8 mouse cellular contexts compared by ENCODE assay signal in the genomic region with DNA sequence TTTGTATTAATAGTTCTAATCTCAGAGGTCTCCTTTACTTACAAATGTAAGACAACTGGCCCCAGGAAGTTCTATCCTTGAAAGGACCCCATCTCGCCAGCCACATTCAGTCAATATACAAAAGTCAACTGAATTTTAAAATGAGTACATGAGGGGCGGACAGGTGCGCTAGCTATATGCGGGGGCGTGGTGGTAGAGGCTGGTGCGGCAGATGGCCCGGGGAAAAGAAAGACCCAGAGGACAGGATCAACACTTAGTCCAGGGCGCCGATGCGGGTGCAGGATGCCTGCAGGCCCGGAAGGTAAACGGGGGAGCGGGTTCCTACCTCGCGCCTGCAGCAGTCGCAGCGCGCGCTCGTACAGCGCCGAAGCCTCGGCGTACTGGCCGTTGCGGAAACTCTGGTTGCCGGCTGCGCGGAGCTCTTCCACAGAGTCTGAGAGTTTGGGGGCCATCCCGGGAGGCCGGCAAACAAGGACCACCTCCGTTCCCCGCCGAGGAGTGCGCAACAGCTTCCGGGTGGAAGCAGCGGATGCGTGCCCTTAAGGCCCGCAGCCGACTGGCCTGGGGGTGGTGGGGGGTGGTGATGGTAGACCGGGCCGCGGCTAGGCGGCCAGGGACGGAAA. TPM values are rescaled to one million over a fixed set of nuclear protein-coding genes. Genes with fewer than 3 reads are reported as not detected.
DNase-seq lines count a peak whose midpoint lies in the region; TF ChIP-seq lines count a peak whose summit lies in the region.

A gene (plus strand): TSS at position 181 of the 623 bp plus-strand sequence.

- H3K4me1 ChIP-seq in heart, embryonic 10.5 days: peaks cover 13% of the 10 kb centered on the region
- peaks cover 55% of the 10 kb centered on the region for H3K4me1 ChIP-seq in megakaryocyte, embryonic 14.5 days

- WGBS in heart, embryonic 10.5 days: under 1% methylated on average over 45 of the region's 45 CpGs

- no peak for TF ChIP-seq CTCF in brain, embryonic 14.5 days (IDR thresholded peaks at IDR 0.05; ENCODE audit: borderline replicate concordance, extremely low read depth, insufficient read depth, insufficient read length)

- no peak for TF ChIP-seq POLR2A in brain, embryonic 14.5 days (IDR thresholded peaks at IDR 0.05; ENCODE audit: borderline replicate concordance, extremely low read depth, insufficient read depth, insufficient read length, poor library complexity, severe bottlenecking)

- H3K36me3 ChIP-seq in heart, embryonic 10.5 days: peaks cover 13% of the 10 kb centered on the region
- peaks cover 39% of the 10 kb centered on the region for H3K36me3 ChIP-seq in megakaryocyte, embryonic 14.5 days (replicated peaks; ENCODE audit: low read length)

- peak within 1 kb of the TSS; percentile 92 for H3K27ac ChIP-seq in heart, embryonic 10.5 days

- peak; percentile 32 for DNase-seq in embryo, embryonic 10 days (ENCODE audit: low spot score)
- no peak for DNase-seq in embryo, embryonic 10.5 days (ENCODE audit: low spot score)
- DNase-seq in 3T3-L1 (ENCODE audit: low read depth, low spot score): peak; percentile 43
- DNase-seq in brain, embryonic 14.5 days (ENCODE audit: low read depth): peak; percentile 65
- peak; percentile 78 for DNase-seq in heart, embryonic 10.5 days (ENCODE audit: low spot score)
- no peak for DNase-seq in layer of hippocampus, adult 8-10 months (ENCODE audit: low spot score in 2 of 2)
- DNase-seq in thymus, postnatal 36 days: peak; percentile 64 to 68

- peak within 1 kb of the TSS; percentile 93 for H3K4me3 ChIP-seq in heart, embryonic 10.5 days
- peak within 1 kb of the TSS; percentile 97 for H3K4me3 ChIP-seq in megakaryocyte, embryonic 14.5 days (replicated peaks)

- no peaks in the 10 kb centered on the region for H3K27me3 ChIP-seq in heart, embryonic 10.5 days (ENCODE audit: insufficient read depth, poor library complexity, severe bottlenecking)
- H3K27me3 ChIP-seq in megakaryocyte, embryonic 14.5 days (replicated peaks): no peaks in the 10 kb centered on the region

- H3K9me3 ChIP-seq in heart, embryonic 10.5 days: no peaks in the 10 kb centered on the region
- no peaks in the 10 kb centered on the region for H3K9me3 ChIP-seq in megakaryocyte, embryonic 14.5 days

RNA-seq across cellular contexts. Expression of the gene that starts here (rescaled TPM):
- polyA plus RNA-seq in brain, embryonic 14.5 days (2012; rRNA removed): 21.7 and 24.8 TPM in 2 replicates
- 20.5 and 23.6 TPM in 2 replicates for polyA plus RNA-seq in heart, embryonic 10.5 days (2016; fragmentation: Nextera tagmentation; extraction: Ambion mirVana)
- total RNA-seq in layer of hippocampus, adult 8-10 months (2022): 10 to 100 TPM; 41.1 to 55.7 (median 46.3) TPM
- 3.1 and 31.1 TPM in 2 replicates for polyA plus RNA-seq in megakaryocyte, embryonic 14.5 days (2012; ENCODE audit: insufficient read depth, low replicate concordance)

Comparison
In these comparisons a context has a peak if more than half of its experiments do, and no peak if none do; other contexts are left out.
1. DNase-seq: peak in embryo, embryonic 10 days (single experiment), 3T3-L1 (single experiment), brain, embryonic 14.5 days (single experiment), heart, embryonic 10.5 days (single experiment) and thymus, postnatal 36 days (2 of 2); none in embryo, embryonic 10.5 days (single experiment) and layer of hippocampus, adult 8-10 months (0 of 2).